In genomic region chr2:155592137-155592853, GRCm38 (mm10) we compare ENCODE assay signal across 8 mouse cellular contexts. TPM values are rescaled to one million over a fixed set of nuclear protein-coding genes. Genes with fewer than 3 reads are reported as not detected.
A peak's percentile ranks its signal among the peaks of the same experiment; 100 is the strongest.
DNase-seq lines count a peak whose midpoint lies in the region; ATAC-seq lines count a peak whose summit lies in the region.

Gene Gss (minus strand): TSS chr2:155592810.

- peak within 1 kb of the TSS; percentile 79 for H3K4me2 ChIP-seq in hindbrain, embryonic 12.5 days (replicated peaks)

- peak; percentile 99 for DNase-seq in NIH3T3 (ENCODE audit: low read depth)
- peak; percentile 100 for DNase-seq in cerebellum, postnatal 10 days
- DNase-seq in frontal cortex, postnatal 10 days (ENCODE audit: low spot score in 2 of 2), result peak; percentile 97 to 98
- DNase-seq in layer of hippocampus, postnatal 14 days (ENCODE audit: low spot score in 2 of 2), result peak; percentile 99
- peak; percentile 100 for DNase-seq in lung, postnatal 14 days
- peak; percentile 96 for DNase-seq in retina, adult 2 months (ENCODE audit: low read depth, low spot score)
- peak; percentile 94 to 97 for DNase-seq in thymus, postnatal 36 days

- ATAC-seq in hindbrain, embryonic 12.5 days (ENCODE audit: low FRiP score), result peak; percentile 88

- WGBS in hindbrain, embryonic 12.5 days, result under 1% methylated on average over 53 of the region's 53 CpGs

- peaks cover 10% of the 10 kb centered on the region for H3K4me1 ChIP-seq in hindbrain, embryonic 12.5 days

- no peaks in the 10 kb centered on the region for H3K9me3 ChIP-seq in hindbrain, embryonic 12.5 days (replicated peaks)

- H3K27me3 ChIP-seq in hindbrain, embryonic 12.5 days, result no peaks in the 10 kb centered on the region; the same call in 1 of the 2 replicates

- peak within 1 kb of the TSS; percentile 81 for H3K9ac ChIP-seq in hindbrain, embryonic 12.5 days

- no peaks in the 10 kb centered on the region for H3K36me3 ChIP-seq in hindbrain, embryonic 12.5 days

- H3K27ac ChIP-seq in hindbrain, embryonic 12.5 days, result peak within 1 kb of the TSS; percentile 74

- H3K4me3 ChIP-seq in hindbrain, embryonic 12.5 days, result peak within 1 kb of the TSS; percentile 49

RNA-seq across cellular contexts. Expression of gene Gss, which starts in this region (rescaled TPM):
- 17.0 and 18.3 TPM in 2 replicates for polyA plus RNA-seq in hindbrain, embryonic 12.5 days (2016; fragmentation: Nextera tagmentation; extraction: Ambion mirVana)
- 10 to 100 TPM; 14.5 to 16.4 TPM for total RNA-seq in layer of hippocampus, postnatal 14 days (2021)

Comparison
In these comparisons a context has a peak if more than half of its experiments do, and no peak if none do; other contexts are left out.
1. Peak in every context shown above with its lines: DNase-seq, ATAC-seq, H3K4me3 ChIP-seq and H3K27ac ChIP-seq.